Mouse (Mus musculus): ENCODE measurements around the gene Mak.

- TF ChIP-seq MYOG (IDR thresholded peaks at IDR 0.05; ENCODE audit: control insufficient read depth, extremely low read depth, insufficient read length) (no peak), CTCF (IDR thresholded peaks at IDR 0.05; ENCODE audit: control insufficient read depth, insufficient read depth, insufficient read length) (no peak), MAX (IDR thresholded peaks at IDR 0.05) (no peak)
Measured at GRCm38 (mm10) chr13:41008271-41008670, 71.2 kb downstream of the Mak start.
